Mouse (Mus musculus) heart, postnatal 25 days (tissue): Measurements from ENCODE around the gene Myo19. TPM values are rescaled to one million over a fixed set of nuclear protein-coding genes. Genes with fewer than 3 reads are reported as not detected.

Source experiments
- DNase-seq: peaks from one replicate; pipeline ENCODE4 v3.0.0; 2022; ENCODE audit warnings: low spot score
- intact Hi-C: fragments of 180-260 bp; cut with DNase I; formaldehyde crosslinking; loops from one replicate; pipeline ENCODE4 v1.15.1; 2025
- total RNA-seq, 2 experiments: library from RNA; stranded (reverse); gene quantifications; 2 replicates each; pipeline ENCODE4 v1.2.3; 2021

The Myo19 gene
- total RNA-seq, 2 experiments from 2014 or later, result 5.7 to 7.3 TPM

DNA sequence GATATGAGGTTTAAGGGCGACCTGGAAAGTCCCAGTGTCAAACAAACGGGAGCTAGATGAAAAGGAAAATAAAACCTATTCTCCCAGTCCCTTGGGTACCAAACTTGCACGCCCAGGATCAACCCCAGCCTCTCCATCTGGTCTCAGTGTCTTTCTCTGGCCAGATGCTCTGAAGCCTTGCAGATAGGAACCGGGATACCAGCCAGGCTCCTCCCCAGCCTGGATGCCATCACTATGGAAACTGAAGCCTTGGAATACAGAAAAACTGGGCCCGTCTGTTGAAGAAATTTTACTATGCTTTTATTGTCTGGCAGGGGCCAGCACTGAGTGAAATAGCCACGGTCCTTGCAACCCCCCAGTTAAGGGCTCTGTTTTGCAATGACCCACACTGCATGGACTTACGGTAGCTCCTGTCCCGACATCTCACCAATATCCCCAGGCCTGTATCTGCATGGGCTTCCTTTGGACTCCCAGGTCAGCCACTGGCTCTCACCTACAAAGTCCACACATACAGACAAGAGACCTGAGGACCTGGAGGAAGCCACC lies 59.6 kb downstream of the Myo19 start:
- DNase-seq, result no peak
- intact Hi-C loops, result loop anchor here (5.0 kb wide), 1 partner anchor 38 kb away; no protein-coding TSS in a partner anchor

DNA sequence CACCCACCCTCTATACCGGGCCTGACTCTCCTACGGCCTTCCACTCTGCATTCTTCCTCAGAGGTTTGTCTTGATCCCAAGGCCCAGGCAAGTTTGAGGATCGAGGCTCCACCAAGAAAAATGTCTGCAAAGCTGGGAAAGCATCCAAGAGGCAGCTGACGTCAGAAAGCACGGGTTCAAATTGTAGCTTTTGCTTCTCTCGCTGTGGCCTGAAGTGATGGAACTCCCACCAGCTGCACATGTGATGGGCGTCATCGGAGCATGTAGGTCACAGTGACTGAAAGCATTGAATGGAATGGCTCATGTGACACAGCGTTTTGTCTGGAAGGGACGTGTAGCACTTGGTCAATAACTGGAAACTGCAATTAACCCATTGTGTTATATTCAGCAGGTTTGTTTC lies 60.2 kb downstream of the Myo19 start:
- intact Hi-C loops, result loop anchor here (5.0 kb wide), 1 partner anchor 37 kb away; no protein-coding TSS in a partner anchor
- no peak for DNase-seq

DNA sequence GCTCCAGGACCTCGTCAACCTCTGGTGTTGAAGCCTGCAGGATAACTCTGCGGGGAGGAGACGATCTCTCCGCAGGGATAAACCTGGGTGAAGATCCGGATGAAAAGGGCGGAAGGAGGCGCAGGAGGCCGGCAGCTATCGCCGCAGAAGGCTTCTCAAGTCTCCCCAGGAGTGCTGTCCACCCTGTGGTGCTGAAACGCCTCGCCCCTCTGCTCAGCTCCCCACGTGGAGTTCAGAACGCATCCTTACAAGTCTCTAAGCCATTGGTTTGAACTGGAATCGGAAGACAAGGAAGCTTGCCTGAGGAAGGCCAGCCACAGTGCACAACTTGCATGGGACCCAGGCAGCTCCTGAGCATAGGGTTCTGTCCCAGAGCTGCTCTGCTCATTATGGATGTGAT lies 64.0 kb downstream of the Myo19 start:
- intact Hi-C loops, result loop anchor here (5.0 kb wide), 1 partner anchor 33 kb away; no protein-coding TSS in a partner anchor
- no peak for DNase-seq

DNA sequence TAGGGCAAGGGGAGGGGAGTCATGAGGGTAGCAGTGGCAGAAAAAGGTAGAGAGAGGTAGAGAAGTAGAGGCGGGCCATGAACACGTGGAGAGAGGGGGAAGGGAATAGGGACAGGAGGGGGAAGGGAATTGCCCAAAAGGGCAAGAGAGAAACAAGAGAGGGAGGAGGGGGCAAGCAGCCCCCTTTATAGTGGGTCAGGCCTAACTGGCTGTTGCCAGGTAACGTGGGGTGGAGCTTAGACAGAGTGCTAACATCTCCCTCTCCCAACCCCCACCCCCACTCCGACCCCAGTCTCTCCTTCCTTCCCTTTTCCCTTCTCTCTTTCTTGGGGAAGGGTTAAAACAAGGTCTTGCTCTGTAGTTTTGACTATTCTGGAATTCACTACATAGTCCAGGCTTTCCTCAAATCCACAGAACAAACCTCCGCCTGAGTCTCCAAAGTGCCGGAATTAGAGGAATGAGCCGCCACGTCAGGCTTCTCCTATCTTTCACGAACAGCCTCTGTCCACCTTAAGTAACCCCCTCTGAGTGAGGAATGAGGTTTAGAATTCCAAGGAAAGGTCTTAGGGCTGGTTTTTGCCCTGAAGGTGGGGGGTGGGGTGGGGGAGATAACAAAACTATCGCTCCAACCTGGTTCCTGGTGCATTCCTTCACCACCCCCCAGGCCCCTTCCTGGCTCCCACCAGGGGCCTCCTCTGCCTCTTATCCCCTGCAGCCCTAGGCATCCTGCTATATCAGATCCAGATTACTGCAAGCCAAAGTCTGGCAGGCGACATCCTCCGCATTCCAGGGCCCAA lies 64.9 kb downstream of the Myo19 start:
- intact Hi-C loops, result loop anchor here (5.0 kb wide), 1 partner anchor 32 kb away; no protein-coding TSS in a partner anchor
- DNase-seq, result no peak

DNA sequence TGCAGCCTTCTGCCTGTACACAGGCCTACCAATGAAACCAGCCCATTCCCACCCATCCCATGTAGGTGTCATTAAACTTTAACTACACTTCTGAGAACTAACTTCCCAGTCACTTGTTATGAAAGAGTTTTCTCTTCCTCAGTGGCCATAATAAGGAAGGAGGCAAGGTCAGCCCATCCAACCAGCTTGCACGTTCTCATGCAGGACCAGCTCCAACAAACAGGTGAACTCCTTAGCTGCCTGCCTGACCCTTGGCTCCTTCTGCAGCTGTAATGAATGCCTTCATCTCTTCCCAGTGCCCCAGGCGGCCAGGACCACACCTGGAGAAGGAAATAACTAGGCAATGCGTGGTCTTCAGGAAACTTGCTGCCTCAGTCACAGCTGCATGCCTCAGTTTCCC lies 65.9 kb downstream of the Myo19 start:
- no peak for DNase-seq
- intact Hi-C loops, result no loop called here

DNA sequence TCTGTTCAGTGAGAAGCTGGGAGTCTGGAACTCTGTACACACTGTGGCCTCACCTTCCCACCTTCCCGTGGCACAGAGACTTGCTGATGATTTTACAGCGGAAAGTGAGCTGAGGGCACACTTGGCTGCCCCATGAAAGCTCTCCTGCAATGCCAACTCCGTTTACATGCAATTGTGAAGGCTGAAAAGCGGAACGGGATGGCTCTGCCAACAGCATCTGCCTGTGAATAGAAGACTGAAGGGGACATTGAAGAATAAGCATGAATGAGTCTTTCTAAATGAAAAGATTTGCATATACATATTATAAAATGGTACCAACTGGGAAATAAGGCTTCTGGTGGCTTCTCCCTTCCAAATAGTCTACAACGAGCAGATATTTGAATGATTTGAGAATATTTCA lies 67.3 kb downstream of the Myo19 start:
- intact Hi-C loops, result no loop called here
- DNase-seq, result no peak

DNA sequence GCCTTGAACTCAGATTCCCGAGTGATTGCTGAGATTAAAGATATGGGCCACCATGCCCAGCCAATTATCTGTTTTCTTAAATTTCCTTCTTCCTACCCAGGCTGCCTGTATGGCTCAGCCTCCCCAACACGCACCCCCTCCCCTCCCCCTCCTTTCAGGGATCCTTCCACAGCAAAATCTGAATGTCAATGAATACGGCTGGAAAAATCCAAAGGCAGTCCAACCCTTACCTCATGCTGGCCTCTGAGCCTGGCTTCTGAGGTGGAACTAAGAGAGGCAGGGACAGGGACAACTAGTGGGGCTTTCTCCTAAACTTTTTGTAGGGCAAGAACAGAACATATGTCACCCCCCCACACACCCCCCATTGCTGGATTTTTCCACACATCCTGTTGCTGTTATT lies 68.2 kb downstream of the Myo19 start:
- intact Hi-C loops, result no loop called here

DNA sequence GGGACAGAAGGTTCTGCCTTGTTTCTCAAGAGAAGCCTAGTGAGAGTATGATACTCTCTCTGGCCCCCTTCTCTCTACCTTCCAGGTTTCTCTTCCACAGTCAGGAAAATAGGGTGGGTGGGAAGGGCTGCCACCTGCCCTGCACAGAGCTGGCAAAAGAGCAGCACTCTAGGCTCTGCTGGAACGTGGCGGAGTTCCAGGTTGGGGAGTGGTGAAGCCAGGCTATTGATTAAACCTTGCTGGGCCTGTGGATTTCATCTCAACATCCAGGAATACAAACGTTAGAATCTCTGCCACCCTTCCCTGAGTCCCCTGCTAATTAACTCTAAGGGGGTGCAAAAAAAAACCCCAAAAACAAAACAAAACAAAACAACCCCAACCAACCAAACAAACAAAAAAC lies 68.6 kb downstream of the Myo19 start:
- DNase-seq, result no peak
- intact Hi-C loops, result no loop called here

More for the DNA sequence above, 68.2 kb downstream of the Myo19 start:
- no peak for DNase-seq

DNA sequence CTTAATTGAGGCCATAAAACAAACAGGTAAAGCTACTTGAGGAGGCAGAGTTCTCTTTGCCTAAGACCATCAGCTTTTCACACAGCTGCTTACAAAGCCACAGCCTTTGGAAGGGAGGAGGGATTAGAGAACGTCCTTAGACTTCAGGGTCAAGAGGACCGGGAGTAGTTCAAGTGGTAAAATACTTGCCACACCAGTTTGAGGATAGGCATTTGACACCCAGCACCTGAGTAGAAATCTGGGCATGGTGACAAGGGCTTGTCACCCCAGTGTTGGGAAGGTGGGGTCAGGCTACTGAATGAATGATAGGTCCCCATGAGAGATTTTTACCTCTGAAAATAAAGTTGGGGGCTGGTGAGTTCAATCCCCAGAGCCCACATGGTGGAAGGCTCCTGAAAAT lies 72.7 kb downstream of the Myo19 start:
- DNase-seq, result no peak
- intact Hi-C loops, result no loop called here

DNA sequence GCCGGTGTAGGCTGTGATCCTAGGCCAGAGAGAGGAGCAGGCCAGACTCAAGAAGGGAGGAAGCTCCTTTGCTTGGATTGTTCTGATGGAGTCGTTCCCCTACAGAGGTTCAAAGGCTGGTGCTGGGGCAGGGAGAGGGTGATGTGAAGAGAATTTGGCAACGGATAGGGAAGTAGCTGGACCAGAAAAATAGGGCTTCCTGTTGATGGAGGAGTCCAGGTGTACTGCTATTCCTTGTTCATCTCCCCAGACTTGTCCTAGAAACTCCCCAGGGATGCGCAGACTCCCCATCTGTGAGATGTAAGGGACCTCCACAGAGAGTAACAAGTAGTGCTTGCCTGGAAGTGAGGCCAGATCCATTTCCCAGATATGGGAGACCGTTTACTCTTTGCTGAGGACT lies 76.5 kb downstream of the Myo19 start:
- intact Hi-C loops, result no loop called here

DNA sequence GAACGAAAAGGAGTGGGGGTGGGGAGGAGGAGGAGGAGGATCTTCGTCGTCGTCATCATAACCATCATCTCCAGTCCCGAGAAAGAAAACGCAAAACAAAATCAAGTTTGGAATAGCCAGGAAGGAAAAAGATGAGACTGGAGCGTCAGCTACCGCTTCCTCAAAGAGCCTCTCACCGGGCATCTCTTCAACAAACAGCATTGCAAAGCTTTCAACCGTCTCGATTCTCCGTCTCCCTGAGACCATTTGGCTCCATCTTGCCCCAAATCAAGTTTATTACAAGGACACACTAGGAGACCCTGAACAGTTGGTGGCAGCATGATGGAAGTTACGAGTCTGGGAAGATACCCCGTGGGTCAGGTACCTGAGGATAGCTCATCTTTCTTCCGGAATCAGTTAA lies 77.2 kb downstream of the Myo19 start:
- intact Hi-C loops, result no loop called here
- DNase-seq, result no peak

More for the DNA sequence above, 76.5 kb downstream of the Myo19 start:
- DNase-seq, result no peak

DNA sequence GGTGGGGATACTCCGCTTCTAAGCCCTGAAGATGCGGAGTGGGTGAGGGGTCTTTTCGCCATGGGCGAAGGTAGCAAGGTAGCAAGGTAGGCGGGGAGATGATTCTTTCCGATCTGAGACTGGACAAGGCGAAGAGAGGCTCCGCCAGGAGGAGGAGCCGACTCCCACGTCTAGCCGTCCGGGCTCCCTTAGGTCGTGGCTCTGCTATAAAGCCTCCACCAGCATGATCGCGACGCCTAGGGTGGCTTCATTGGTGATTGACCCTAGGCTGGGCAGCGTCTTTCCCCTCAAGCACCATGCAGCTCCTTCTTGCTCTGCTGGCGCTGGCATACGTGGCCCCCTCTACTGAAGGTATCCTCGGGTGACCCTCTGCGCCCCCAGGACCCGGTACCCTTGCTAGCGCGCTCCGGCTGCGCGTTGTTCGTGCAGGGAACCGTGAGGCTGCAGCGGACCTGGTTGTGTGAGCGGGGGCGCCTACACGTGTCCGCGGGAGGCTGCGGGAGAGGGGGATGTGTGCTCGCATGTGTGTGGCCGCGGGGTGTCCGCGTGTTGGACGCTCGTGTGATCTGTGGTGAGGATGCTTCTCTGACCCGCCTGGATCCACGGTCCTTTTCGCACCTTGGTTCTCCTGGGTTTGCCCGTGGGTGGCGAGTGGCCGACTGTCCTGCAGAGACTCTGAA lies 77.8 kb downstream of the Myo19 start, which contains the start of gene Car4:
TSS of gene Car4 (plus strand) at position 196 of the 680 bp plus-strand sequence.
- DNase-seq, result no peak
- intact Hi-C loops, result no loop called here

DNA sequence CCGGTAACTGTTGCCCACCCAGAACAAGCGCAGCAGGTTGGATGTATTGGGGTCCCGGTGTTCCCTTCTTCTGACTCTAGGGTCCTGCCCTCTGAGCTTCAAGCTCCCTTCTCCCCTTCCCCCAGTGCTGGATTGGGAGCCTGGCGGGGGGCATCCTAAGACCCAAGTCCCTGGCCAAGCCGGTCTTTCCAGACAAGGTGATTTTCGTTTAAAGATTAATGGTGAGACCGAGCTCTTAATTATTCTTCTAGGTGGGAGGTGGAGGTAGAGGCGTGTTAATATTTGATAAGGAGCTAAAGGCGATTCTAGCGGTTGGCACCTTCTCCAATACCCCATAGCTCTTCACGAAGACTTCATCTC lies 78.3 kb downstream of the Myo19 start:
- DNase-seq, result no peak
- intact Hi-C loops, result no loop called here

DNA sequence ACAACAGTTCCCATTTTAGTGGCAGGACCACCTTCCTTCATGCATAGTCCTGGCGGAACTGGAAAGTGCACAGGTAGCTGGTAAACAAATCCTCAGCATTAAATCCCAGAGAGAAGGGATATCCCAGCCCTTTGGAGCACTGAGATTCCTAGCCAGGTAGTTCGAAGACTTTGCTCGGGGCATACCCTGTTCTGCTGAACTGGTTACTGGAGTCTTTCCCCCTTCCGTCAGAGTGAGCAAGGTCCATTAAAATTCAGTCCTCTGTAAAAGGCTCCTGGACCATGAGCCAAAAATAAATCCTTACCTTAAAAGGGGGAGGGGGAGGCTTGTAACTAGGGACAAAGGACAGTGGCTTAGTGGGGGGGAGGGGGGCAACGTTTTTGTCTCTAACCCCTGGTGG lies 79.2 kb downstream of the Myo19 start:
- intact Hi-C loops, result no loop called here
- no peak for DNase-seq

DNA sequence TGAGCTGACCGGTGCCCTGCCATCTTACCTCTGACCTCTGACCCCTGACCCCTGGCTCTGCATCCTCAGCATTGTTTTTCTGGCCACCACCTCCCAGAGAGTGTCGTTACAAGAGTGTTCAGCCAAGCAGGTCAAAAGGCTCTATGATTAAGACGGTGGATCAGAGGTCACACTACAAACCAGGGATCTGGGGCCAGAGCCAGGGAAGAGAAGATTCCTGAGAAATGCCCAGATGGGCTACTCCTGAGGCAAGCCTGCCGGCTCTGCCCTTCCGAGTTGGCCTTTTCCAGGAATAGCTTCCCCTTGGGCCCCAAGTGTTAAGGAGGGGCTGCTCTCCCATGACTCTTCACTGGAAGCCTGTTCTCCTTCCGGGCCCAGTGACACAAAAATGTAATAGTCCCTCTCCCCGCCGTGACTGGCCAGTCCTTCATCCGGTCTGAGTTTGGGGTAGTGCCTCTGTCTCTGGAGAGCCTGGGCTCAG lies 79.8 kb downstream of the Myo19 start:
- intact Hi-C loops, result no loop called here
- peak; percentile 38 for DNase-seq

DNA sequence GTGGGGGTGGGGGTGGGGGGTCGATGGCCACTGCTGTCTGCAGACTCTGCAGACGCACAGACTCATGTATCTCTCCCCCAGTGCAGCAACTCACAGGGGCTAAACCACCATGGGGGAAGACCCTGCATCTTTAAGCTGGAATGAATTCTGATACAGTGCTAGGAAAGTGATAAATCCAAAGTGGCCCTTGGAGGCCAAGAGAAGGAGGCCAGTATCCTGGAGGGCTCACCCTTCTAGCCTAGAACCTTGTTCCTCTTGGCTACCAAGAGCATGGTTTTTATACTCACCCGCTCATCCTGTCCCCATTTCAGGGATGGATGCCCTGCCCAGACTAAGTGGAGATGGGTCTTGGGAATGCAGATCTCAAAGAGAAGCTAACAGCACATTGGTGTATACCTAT lies 80.3 kb downstream of the Myo19 start:
- intact Hi-C loops, result no loop called here
- DNase-seq, result no peak

DNA sequence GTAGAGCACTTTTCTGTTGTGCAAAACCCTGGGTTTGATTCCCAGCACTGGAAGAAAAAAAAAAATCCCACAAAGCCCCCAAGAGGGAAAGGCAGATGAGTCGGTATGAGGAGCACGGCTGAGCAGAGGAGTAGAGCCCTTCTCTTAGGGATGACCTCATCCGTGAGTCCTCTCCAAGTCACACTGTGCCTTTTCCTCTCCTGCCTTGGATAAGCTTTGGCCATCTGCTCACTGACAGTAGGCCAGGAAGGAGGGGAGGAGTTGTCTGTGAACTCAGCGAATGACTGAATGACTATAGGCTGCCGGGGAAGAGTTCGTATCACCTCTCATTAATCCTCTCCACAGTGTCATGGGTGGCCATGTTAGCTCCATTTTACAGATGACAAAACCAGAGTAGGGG lies 80.8 kb downstream of the Myo19 start:
- intact Hi-C loops, result no loop called here

More for the DNA sequence above, 80.8 kb downstream of the Myo19 start:
- no peak for DNase-seq
